Mouse (Mus musculus): ENCODE data around the gene Tagap.
A peak's percentile ranks its signal among the peaks of the same experiment; 100 is the strongest.

GRCm38 (mm10) chr17:7889026-7889425 is 36.8 kb upstream of the Tagap start:
- peak; percentile 64; the same call in 1 of the 2 replicates for TF ChIP-seq MAFK (IDR thresholded peaks at IDR 0.05; ENCODE audit: insufficient replicate concordance, low read length)
- 0 out of 2 replicates have a peak, but pooled peaks have one; percentile 60 for TF ChIP-seq MAX (IDR thresholded peaks at IDR 0.05; ENCODE audit: low read length)
- no peak for TF ChIP-seq ZKSCAN1 (IDR thresholded peaks at IDR 0.05; ENCODE audit: borderline replicate concordance, low read depth, low read length)
- TF ChIP-seq RAD21 (IDR thresholded peaks at IDR 0.05; ENCODE audit: low read depth, low read length), result no peak; the same call in 1 of the 2 replicates
- TF ChIP-seq USF2 (conservative IDR thresholded peaks at IDR 0.05; ENCODE audit: low read depth, low read length), result no peak
- no peak for TF ChIP-seq NRF1 (IDR thresholded peaks at IDR 0.05; ENCODE audit: low read depth, low read length)
